Mouse (Mus musculus): Measurements from ENCODE around the gene Nudt15. TPM values are rescaled to one million over a fixed set of nuclear protein-coding genes. Genes with fewer than 3 reads are reported as not detected.

Gene Nudt15
- polyA plus RNA-seq, 1 experiment from 2014 or later: 4.1 TPM

DNA sequence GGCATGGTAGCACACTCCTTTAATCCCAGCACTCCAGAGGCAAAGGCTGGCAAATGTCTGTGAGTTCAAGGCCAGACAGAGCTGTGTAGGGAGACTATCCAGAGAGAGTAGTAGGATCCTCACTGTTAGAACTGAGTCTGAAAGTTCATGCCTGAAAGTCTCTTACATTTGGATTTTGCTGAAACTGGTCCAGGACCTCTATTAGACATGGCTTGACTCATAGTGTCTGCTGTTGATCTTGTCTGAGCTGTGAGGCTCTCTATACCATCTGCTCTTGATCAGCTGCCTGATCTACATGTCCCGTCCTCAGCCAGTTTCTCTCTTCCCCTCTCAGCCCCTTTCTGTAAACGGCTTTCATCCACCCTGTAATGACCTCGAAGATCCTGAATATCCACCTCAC lies 69.7 kb downstream of the Nudt15 start:
- no peaks in the 10 kb centered on the region for H3K36me3 ChIP-seq (ENCODE audit: control insufficient read depth, insufficient read depth)
- H3K4me1 ChIP-seq (ENCODE audit: control insufficient read depth, insufficient read depth, low read length): peaks cover 20% of the 10 kb centered on the region
- H3K27me3 ChIP-seq (ENCODE audit: control insufficient read depth, insufficient read depth, low read length): no peaks in the 10 kb centered on the region
- no peaks in the 10 kb centered on the region for H3K9me3 ChIP-seq (replicated peaks; ENCODE audit: control insufficient read depth, low read length)
- H3K27ac ChIP-seq (ENCODE audit: low read length): no peak overlapping the region
- H3K4me2 ChIP-seq (ENCODE audit: low read depth, low read length): no peak overlapping the region
- WGBS: 80% methylated on average over 3 of the region's 3 CpGs
- no peak for ATAC-seq (replicated peaks; ENCODE audit: extremely low read depth, insufficient read depth, low FRiP score)
- no peak overlapping the region for H3K4me3 ChIP-seq (ENCODE audit: low read length)
- no peak overlapping the region for H3K9ac ChIP-seq (ENCODE audit: low read length)

- Histone ChIP-seq H3K27me3 (ENCODE audit: control insufficient read depth, insufficient read depth, low read length) (no peaks in the 10 kb centered on the region), H3K27ac (ENCODE audit: low read length) (no peak overlapping the region), H3K4me3 (ENCODE audit: low read length) (no peak overlapping the region), H3K36me3 (ENCODE audit: control insufficient read depth, insufficient read depth) (no peaks in the 10 kb centered on the region), H3K9me3 (replicated peaks; ENCODE audit: control insufficient read depth, low read length) (no peaks in the 10 kb centered on the region), H3K9ac (ENCODE audit: low read length) (no peak overlapping the region), H3K4me2 (ENCODE audit: low read depth, low read length) (no peak overlapping the region), H3K4me1 (ENCODE audit: control insufficient read depth, insufficient read depth, low read length) (peaks cover 20% of the 10 kb centered on the region)
- no peak for ATAC-seq (replicated peaks; ENCODE audit: extremely low read depth, insufficient read depth, low FRiP score)
- 90% methylated on average over 10 of the region's 10 CpGs for WGBS
Measured at GRCm38 (mm10) chr14:73477077-73477476, 71.0 kb downstream of the Nudt15 start.

DNA sequence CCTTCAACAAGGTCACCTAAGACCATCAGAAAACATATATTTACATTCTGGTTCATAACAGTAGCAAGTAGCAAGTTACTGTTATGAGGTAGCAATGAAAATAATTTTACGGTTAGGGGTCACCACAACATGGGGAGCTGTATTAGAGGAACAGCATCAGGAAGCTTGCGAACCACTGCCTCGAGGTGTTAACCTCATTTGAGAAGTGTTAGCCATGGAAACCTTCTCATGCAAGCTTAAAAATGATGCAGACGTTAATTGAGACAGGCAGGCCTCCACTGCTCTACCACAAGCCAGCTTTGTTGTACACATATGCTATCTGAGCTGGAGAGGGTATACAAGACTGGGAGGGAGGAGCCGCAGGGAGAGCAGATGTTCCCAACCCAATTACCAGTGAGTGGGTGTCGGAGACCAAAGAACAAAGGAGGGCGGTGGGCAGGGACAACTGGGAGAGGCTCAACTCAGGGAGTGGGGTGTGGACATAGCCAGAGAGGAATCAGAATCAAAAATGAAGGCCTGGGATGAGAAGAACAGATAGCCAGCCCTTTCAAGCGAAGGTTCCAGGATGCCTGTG lies 71.6 kb downstream of the Nudt15 start:
- ATAC-seq (replicated peaks; ENCODE audit: extremely low read depth, insufficient read depth, low FRiP score): no peak
- Histone ChIP-seq H3K9me3 (replicated peaks; ENCODE audit: control insufficient read depth, low read length) (no peaks in the 10 kb centered on the region), H3K4me2 (ENCODE audit: low read depth, low read length) (no peak overlapping the region), H3K27ac (ENCODE audit: low read length) (no peak overlapping the region), H3K36me3 (ENCODE audit: control insufficient read depth, insufficient read depth) (no peaks in the 10 kb centered on the region), H3K4me1 (ENCODE audit: control insufficient read depth, insufficient read depth, low read length) (peaks cover 20% of the 10 kb centered on the region), H3K4me3 (ENCODE audit: low read length) (no peak overlapping the region), H3K27me3 (ENCODE audit: control insufficient read depth, insufficient read depth, low read length) (no peaks in the 10 kb centered on the region), H3K9ac (ENCODE audit: low read length) (no peak overlapping the region)
- 83% methylated on average over 8 of the region's 8 CpGs for WGBS

- no peak overlapping the region for H3K4me3 ChIP-seq (ENCODE audit: low read length)
- no peak overlapping the region for H3K4me2 ChIP-seq (ENCODE audit: low read depth, low read length)
- H3K27me3 ChIP-seq (ENCODE audit: control insufficient read depth, insufficient read depth, low read length): no peaks in the 10 kb centered on the region
- H3K27ac ChIP-seq (ENCODE audit: low read length): peak overlapping the region; percentile 23
- H3K9ac ChIP-seq (ENCODE audit: low read length): no peak overlapping the region
- WGBS: 59% methylated on average over 7 of the region's 7 CpGs
- ATAC-seq (replicated peaks; ENCODE audit: extremely low read depth, insufficient read depth, low FRiP score): no peak
- H3K9me3 ChIP-seq (replicated peaks; ENCODE audit: control insufficient read depth, low read length): no peaks in the 10 kb centered on the region
- peaks cover 20% of the 10 kb centered on the region for H3K4me1 ChIP-seq (ENCODE audit: control insufficient read depth, insufficient read depth, low read length)
- H3K36me3 ChIP-seq (ENCODE audit: control insufficient read depth, insufficient read depth): no peaks in the 10 kb centered on the region
Measured at GRCm38 (mm10) chr14:73475506-73475905, 72.5 kb downstream of the Nudt15 start.

GRCm38 (mm10) chr14:73474636-73475093 lies 73.4 kb downstream of the Nudt15 start:
- ATAC-seq (replicated peaks; ENCODE audit: extremely low read depth, insufficient read depth, low FRiP score): peak; percentile 63; the same call in 1 of the 2 replicates
- Histone ChIP-seq H3K27me3 (ENCODE audit: control insufficient read depth, insufficient read depth, low read length) (no peaks in the 10 kb centered on the region), H3K4me2 (ENCODE audit: low read depth, low read length) (peak overlapping the region; percentile 42), H3K9me3 (replicated peaks; ENCODE audit: control insufficient read depth, low read length) (no peaks in the 10 kb centered on the region), H3K4me1 (ENCODE audit: control insufficient read depth, insufficient read depth, low read length) (peaks cover 17% of the 10 kb centered on the region), H3K4me3 (ENCODE audit: low read length) (no peak overlapping the region), H3K9ac (ENCODE audit: low read length) (no peak overlapping the region), H3K27ac (ENCODE audit: low read length) (peak overlapping the region; percentile 33; the same call in 1 of the 2 replicates), H3K36me3 (ENCODE audit: control insufficient read depth, insufficient read depth) (no peaks in the 10 kb centered on the region)
- 9% methylated on average over 7 of the region's 7 CpGs for WGBS

GRCm38 (mm10) chr14:73473670-73474460 lies 74.2 kb downstream of the Nudt15 start:
- 39% methylated on average over 3 of the region's 3 CpGs for WGBS
- Histone ChIP-seq H3K27ac (ENCODE audit: low read length) (peak overlapping the region; percentile 33; the same call in 1 of the 2 replicates), H3K4me1 (ENCODE audit: control insufficient read depth, insufficient read depth, low read length) (peaks cover 17% of the 10 kb centered on the region), H3K36me3 (ENCODE audit: control insufficient read depth, insufficient read depth) (no peaks in the 10 kb centered on the region), H3K27me3 (ENCODE audit: control insufficient read depth, insufficient read depth, low read length) (no peaks in the 10 kb centered on the region), H3K4me2 (ENCODE audit: low read depth, low read length) (no peak overlapping the region; the same call in 1 of the 2 replicates), H3K4me3 (ENCODE audit: low read length) (no peak overlapping the region), H3K9me3 (replicated peaks; ENCODE audit: control insufficient read depth, low read length) (no peaks in the 10 kb centered on the region), H3K9ac (ENCODE audit: low read length) (no peak overlapping the region)
- ATAC-seq (replicated peaks; ENCODE audit: extremely low read depth, insufficient read depth, low FRiP score): 0 out of 2 replicates have a peak, but pooled peaks have one; percentile 11

DNA sequence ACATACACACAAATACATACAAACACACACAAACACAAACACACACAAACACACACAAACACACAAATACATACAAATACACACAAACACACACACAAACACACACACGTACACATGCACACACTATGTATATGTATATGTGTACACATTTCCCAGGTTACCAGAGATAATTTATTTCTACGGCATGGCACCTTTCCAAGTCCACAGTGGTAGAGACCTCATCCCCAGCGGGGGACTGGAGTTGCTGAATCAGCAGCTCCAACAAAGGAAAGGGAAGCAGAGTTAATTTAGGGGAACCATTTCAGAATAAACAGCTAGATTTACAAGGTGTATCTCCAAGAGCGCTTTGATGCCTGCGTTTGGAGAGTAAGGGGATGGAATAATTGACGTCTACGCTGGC lies 75.8 kb downstream of the Nudt15 start:
- Histone ChIP-seq H3K9me3 (replicated peaks; ENCODE audit: control insufficient read depth, low read length) (no peaks in the 10 kb centered on the region), H3K4me1 (ENCODE audit: control insufficient read depth, insufficient read depth, low read length) (peaks cover 17% of the 10 kb centered on the region), H3K36me3 (ENCODE audit: control insufficient read depth, insufficient read depth) (no peaks in the 10 kb centered on the region), H3K4me3 (ENCODE audit: low read length) (no peak overlapping the region), H3K27ac (ENCODE audit: low read length) (no peak overlapping the region), H3K27me3 (ENCODE audit: control insufficient read depth, insufficient read depth, low read length) (no peaks in the 10 kb centered on the region), H3K4me2 (ENCODE audit: low read depth, low read length) (no peak overlapping the region), H3K9ac (ENCODE audit: low read length) (no peak overlapping the region)
- 68% methylated on average over 7 of the region's 7 CpGs for WGBS
- no peak for ATAC-seq (replicated peaks; ENCODE audit: extremely low read depth, insufficient read depth, low FRiP score)

DNA sequence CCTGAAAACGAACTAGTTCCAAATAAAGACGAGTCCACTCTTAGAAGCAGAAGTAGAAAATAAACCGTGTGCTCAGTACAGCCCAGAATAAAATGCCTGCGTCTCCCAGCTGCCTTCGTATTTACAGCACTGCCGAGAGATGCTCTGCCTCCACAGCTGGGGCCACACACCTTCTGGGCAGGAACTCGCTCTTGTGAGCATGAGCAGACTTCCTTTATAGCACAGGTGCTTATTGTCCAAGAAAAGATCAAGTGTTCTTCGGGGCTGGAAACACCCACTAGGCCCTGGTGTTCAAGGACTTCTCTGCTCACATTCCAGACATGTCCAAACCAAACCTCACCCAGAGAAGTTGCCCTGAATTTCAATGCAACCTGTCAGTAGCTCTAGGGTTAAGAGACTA lies 77.4 kb downstream of the Nudt15 start:
- Histone ChIP-seq H3K4me1 (ENCODE audit: control insufficient read depth, insufficient read depth, low read length) (peaks cover 13% of the 10 kb centered on the region), H3K36me3 (ENCODE audit: control insufficient read depth, insufficient read depth) (no peaks in the 10 kb centered on the region), H3K4me3 (ENCODE audit: low read length) (no peak overlapping the region), H3K9me3 (replicated peaks; ENCODE audit: control insufficient read depth, low read length) (no peaks in the 10 kb centered on the region), H3K4me2 (ENCODE audit: low read depth, low read length) (no peak overlapping the region), H3K27ac (ENCODE audit: low read length) (no peak overlapping the region), H3K27me3 (ENCODE audit: control insufficient read depth, insufficient read depth, low read length) (no peaks in the 10 kb centered on the region), H3K9ac (ENCODE audit: low read length) (no peak overlapping the region)
- 65% methylated on average over 8 of the region's 8 CpGs for WGBS
- no peak for ATAC-seq (replicated peaks; ENCODE audit: extremely low read depth, insufficient read depth, low FRiP score)

- Histone ChIP-seq H3K27ac (ENCODE audit: low read length) (no peak overlapping the region), H3K9me3 (replicated peaks; ENCODE audit: control insufficient read depth, low read length) (no peaks in the 10 kb centered on the region), H3K4me3 (ENCODE audit: low read length) (no peak overlapping the region), H3K36me3 (ENCODE audit: control insufficient read depth, insufficient read depth) (no peaks in the 10 kb centered on the region), H3K9ac (ENCODE audit: low read length) (no peak overlapping the region), H3K27me3 (ENCODE audit: control insufficient read depth, insufficient read depth, low read length) (no peaks in the 10 kb centered on the region), H3K4me1 (ENCODE audit: control insufficient read depth, insufficient read depth, low read length) (peaks cover 6% of the 10 kb centered on the region), H3K4me2 (ENCODE audit: low read depth, low read length) (no peak overlapping the region)
- 80% methylated on average over 7 of the region's 7 CpGs for WGBS
- ATAC-seq (replicated peaks; ENCODE audit: extremely low read depth, insufficient read depth, low FRiP score): no peak
Measured at GRCm38 (mm10) chr14:73469506-73469905, 78.5 kb downstream of the Nudt15 start.

Data from heart, embryonic 16.5 days (tissue).